Mouse (Mus musculus): ENCODE data around the gene Ist1. TPM values are rescaled to one million over a fixed set of nuclear protein-coding genes. Genes with fewer than 3 reads are reported as not detected.

Gene Ist1
- polyA plus RNA-seq, 1 experiment = 26.3 TPM

DNA sequence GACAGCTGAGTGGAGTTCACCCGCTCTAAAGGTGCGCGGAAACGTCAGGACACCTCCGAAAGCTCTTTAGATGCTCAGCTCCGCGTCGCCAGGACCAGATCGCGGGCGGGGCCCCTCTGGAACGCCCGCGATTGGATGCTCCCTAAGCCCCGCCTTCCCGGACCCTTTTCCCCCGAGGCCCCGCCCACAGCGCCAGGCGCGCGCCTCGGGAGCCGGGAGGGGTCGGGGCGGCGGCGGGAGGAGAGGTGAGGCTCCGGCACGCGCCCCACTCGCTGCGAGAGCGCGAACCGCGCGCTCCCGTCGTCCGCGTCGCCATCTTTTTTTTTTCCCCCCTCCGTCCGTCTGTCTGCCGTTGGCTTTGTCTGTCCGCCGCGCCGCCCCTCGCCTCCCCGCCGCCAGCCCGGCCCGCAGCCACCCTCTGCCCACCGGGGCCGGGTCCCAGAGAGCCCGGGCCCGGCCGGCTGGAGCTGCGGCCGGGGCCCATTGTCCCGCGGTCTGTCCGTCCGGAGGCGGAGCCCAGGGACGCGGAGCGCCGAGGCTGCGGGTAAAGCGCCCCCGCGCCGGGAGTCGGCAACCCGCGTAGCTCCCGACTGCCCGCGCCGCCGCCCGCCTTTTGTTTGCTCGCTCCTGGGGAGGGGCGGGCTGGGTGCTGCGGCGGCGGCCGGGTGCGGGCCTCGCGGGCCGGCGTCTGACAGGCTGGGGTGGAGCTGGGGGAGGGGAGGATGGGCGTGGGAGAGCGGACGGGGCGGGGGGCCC, 12.4 kb upstream of the Ist1 start, which contains the start of gene Zfp821:
Gene Zfp821 (plus strand): TSS at position 227 of the 756 bp plus-strand sequence.
- Histone ChIP-seq H3K36me3 (ENCODE audit: control insufficient read depth, insufficient read depth, low read length) (peaks cover 9% of the 10 kb centered on the region), H3K4me1 (ENCODE audit: control insufficient read depth, insufficient read depth, insufficient read length) (peaks cover 5% of the 10 kb centered on the region; the same call in 1 of the 2 replicates), H3K27ac (ENCODE audit: insufficient read depth, low read length) (peak within 1 kb of the TSS; percentile 74), H3K4me3 (ENCODE audit: extremely low read depth, insufficient read depth, insufficient read length) (peak within 1 kb of the TSS; percentile 74), H3K27me3 (ENCODE audit: control insufficient read depth, insufficient read depth, low read length) (no peaks in the 10 kb centered on the region)
- TF ChIP-seq CTCF (IDR thresholded peaks at IDR 0.05; ENCODE audit: extremely low read depth, insufficient read depth, insufficient read length, insufficient replicate concordance) (no peak), POLR2A (IDR thresholded peaks at IDR 0.05; ENCODE audit: low read depth, low read length) (peak; percentile 0; the same call in 1 of the 2 replicates)
- WGBS = under 1% methylated on average over 76 of the region's 100 CpGs
- peak; percentile 77 to 92 for DNase-seq (ENCODE audit: low read depth in 1 of 2, low spot score in 2 of 2)

GRCm38 (mm10) chr8:109704565-109705319, 11.7 kb upstream of the Ist1 start:
- peak overlapping the region; percentile 74 for H3K4me3 ChIP-seq (ENCODE audit: extremely low read depth, insufficient read depth, insufficient read length)
- peak in 1 of 2 experiments; percentile 12 for DNase-seq (ENCODE audit: low read depth in 1 of 2, low spot score in 2 of 2)
- WGBS = 4% methylated on average over 24 of the region's 24 CpGs
- H3K27ac ChIP-seq (ENCODE audit: insufficient read depth, low read length) = peak overlapping the region; percentile 58
- TF ChIP-seq POLR2A (IDR thresholded peaks at IDR 0.05; ENCODE audit: low read depth, low read length) = no peak
- no peak for TF ChIP-seq CTCF (IDR thresholded peaks at IDR 0.05; ENCODE audit: extremely low read depth, insufficient read depth, insufficient read length, insufficient replicate concordance)
- peaks cover 6% of the 10 kb centered on the region for H3K36me3 ChIP-seq (ENCODE audit: control insufficient read depth, insufficient read depth, low read length)
- H3K4me1 ChIP-seq (ENCODE audit: control insufficient read depth, insufficient read depth, insufficient read length) = peaks cover 5% of the 10 kb centered on the region; the same call in 1 of the 2 replicates
- no peaks in the 10 kb centered on the region for H3K27me3 ChIP-seq (ENCODE audit: control insufficient read depth, insufficient read depth, low read length)

DNA sequence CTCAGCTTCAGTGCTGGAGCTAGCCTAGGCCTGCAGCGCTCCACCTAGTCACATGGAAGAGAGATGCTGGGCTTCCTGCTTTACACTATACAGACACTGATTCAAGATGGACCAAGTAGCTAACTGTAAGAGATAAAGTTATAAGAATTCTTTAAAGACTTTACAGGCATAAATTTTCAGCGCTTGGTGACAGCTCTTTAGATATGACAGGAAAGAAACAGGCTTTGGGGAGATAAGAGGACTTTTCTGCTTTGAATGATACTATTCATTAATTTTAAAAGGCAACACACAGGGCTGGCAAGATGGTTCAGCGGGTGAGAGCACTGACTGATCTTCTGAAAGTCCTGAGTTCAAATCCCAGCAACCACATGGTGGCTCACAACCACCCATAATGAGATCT, 5.4 kb upstream of the Ist1 start:
- H3K27ac ChIP-seq (ENCODE audit: insufficient read depth, low read length) = no peak overlapping the region
- no peaks in the 10 kb centered on the region for H3K36me3 ChIP-seq (ENCODE audit: control insufficient read depth, insufficient read depth, low read length)
- no peaks in the 10 kb centered on the region for H3K27me3 ChIP-seq (ENCODE audit: control insufficient read depth, insufficient read depth, low read length)
- WGBS = 81% methylated on average over 3 of the region's 3 CpGs
- H3K4me1 ChIP-seq (ENCODE audit: control insufficient read depth, insufficient read depth, insufficient read length) = peaks cover 3% of the 10 kb centered on the region; the same call in 1 of the 2 replicates
- no peak for DNase-seq (ENCODE audit: low read depth in 1 of 2, low spot score in 2 of 2)
- TF ChIP-seq POLR2A (IDR thresholded peaks at IDR 0.05; ENCODE audit: low read depth, low read length) = no peak
- no peak for TF ChIP-seq CTCF (IDR thresholded peaks at IDR 0.05; ENCODE audit: extremely low read depth, insufficient read depth, insufficient read length, insufficient replicate concordance)
- H3K4me3 ChIP-seq (ENCODE audit: extremely low read depth, insufficient read depth, insufficient read length) = no peak overlapping the region

- no peak for TF ChIP-seq CTCF (IDR thresholded peaks at IDR 0.05; ENCODE audit: extremely low read depth, insufficient read depth, insufficient read length, insufficient replicate concordance)
- TF ChIP-seq POLR2A (IDR thresholded peaks at IDR 0.05; ENCODE audit: low read depth, low read length) = no peak
- H3K4me1 ChIP-seq (ENCODE audit: control insufficient read depth, insufficient read depth, insufficient read length) = peaks cover 3% of the 10 kb centered on the region; the same call in 1 of the 2 replicates
- no peak overlapping the region for H3K4me3 ChIP-seq (ENCODE audit: extremely low read depth, insufficient read depth, insufficient read length)
- DNase-seq (ENCODE audit: low read depth in 1 of 2, low spot score in 2 of 2) = no peak
- no peaks in the 10 kb centered on the region for H3K36me3 ChIP-seq (ENCODE audit: control insufficient read depth, insufficient read depth, low read length)
- WGBS = 89% methylated on average over 1 of the region's 1 CpGs
- no peak overlapping the region for H3K27ac ChIP-seq (ENCODE audit: insufficient read depth, low read length)
- H3K27me3 ChIP-seq (ENCODE audit: control insufficient read depth, insufficient read depth, low read length) = no peaks in the 10 kb centered on the region
Observed at GRCm38 (mm10) chr8:109697754-109698153, 4.7 kb upstream of the Ist1 start.

DNA sequence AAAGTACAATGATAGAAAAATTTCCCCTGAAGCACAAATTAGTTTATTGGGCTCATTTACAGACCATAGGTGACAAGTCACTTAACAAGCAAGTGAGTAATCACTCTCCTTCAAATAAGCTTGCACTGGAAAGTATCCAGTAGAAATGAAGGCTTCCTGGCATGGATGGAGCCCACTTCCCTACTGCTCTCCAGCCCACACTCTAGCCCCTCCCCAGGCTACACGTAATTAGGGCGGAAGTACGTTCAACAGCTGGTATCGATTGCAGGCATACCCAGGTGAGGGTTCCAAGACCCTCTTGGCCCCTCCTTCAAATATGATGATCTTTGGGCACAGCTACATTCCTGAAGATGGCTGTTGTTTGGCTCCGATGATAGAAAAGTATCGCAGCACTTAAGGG, 1.1 kb upstream of the Ist1 start:
- Histone ChIP-seq H3K4me1 (ENCODE audit: control insufficient read depth, insufficient read depth, insufficient read length) (peaks cover 10% of the 10 kb centered on the region; the same call in 1 of the 2 replicates), H3K27ac (ENCODE audit: insufficient read depth, low read length) (no peak overlapping the region), H3K4me3 (ENCODE audit: extremely low read depth, insufficient read depth, insufficient read length) (no peak overlapping the region; the same call in 1 of the 2 replicates), H3K27me3 (ENCODE audit: control insufficient read depth, insufficient read depth, low read length) (no peaks in the 10 kb centered on the region), H3K36me3 (ENCODE audit: control insufficient read depth, insufficient read depth, low read length) (no peaks in the 10 kb centered on the region)
- DNase-seq (ENCODE audit: low read depth in 1 of 2, low spot score in 2 of 2) = no peak
- WGBS = 74% methylated on average over 6 of the region's 6 CpGs
- TF ChIP-seq CTCF (IDR thresholded peaks at IDR 0.05; ENCODE audit: extremely low read depth, insufficient read depth, insufficient read length, insufficient replicate concordance) = no peak
- TF ChIP-seq POLR2A (IDR thresholded peaks at IDR 0.05; ENCODE audit: low read depth, low read length) = no peak

DNA sequence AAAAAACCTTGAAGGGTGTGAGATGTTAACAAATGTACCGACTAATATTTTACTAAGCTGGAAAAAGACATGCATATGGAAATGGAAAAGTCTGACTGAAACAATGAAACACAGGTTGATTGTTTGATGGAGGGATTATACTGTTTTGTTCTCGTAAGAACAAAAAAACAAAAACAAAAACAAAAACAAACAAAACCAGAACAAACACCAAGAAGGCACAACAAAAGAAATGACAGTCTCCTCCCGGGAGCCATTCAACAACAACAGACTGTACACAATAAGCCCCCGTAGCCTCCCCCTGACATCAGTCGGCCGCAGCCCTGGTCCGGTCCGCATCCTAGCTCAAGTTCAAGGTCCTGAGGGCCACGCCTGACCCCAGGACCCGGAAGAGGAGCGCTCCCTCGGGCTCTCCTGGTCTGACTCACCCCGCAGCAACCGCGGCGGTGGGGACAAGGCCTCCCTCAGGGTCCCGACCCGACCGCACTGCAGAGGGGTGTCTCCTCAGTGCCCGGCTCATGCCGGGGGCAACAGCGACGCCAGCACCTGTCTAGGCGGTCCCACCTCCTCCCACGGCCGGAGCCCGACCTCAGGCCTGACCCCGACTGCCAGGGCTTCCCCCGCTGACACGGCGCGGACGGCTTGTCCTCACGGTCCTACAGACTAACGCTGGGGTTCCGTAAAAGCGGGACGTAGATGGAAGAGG, 466 bp downstream of the Ist1 start:
- Histone ChIP-seq H3K4me1 (ENCODE audit: control insufficient read depth, insufficient read depth, insufficient read length) (peaks cover 10% of the 10 kb centered on the region; the same call in 1 of the 2 replicates), H3K27ac (ENCODE audit: insufficient read depth, low read length) (peak overlapping the region; percentile 88), H3K27me3 (ENCODE audit: control insufficient read depth, insufficient read depth, low read length) (no peaks in the 10 kb centered on the region), H3K36me3 (ENCODE audit: control insufficient read depth, insufficient read depth, low read length) (no peaks in the 10 kb centered on the region), H3K4me3 (ENCODE audit: extremely low read depth, insufficient read depth, insufficient read length) (peak overlapping the region; percentile 98)
- WGBS = under 1% methylated on average over 38 of the region's 38 CpGs
- TF ChIP-seq CTCF (IDR thresholded peaks at IDR 0.05; ENCODE audit: extremely low read depth, insufficient read depth, insufficient read length, insufficient replicate concordance) (no peak), POLR2A (IDR thresholded peaks at IDR 0.05; ENCODE audit: low read depth, low read length) (no peak)
- DNase-seq (ENCODE audit: low read depth in 1 of 2, low spot score in 2 of 2) = no peak
